Mouse (Mus musculus): ENCODE results near the gene Gm8257. TPM values are rescaled to one million over a fixed set of nuclear protein-coding genes. Genes with fewer than 3 reads are reported as not detected.

Gm8257 gene
- polyA plus RNA-seq (2012; rRNA removed): not detected in 2 replicates

DNA sequence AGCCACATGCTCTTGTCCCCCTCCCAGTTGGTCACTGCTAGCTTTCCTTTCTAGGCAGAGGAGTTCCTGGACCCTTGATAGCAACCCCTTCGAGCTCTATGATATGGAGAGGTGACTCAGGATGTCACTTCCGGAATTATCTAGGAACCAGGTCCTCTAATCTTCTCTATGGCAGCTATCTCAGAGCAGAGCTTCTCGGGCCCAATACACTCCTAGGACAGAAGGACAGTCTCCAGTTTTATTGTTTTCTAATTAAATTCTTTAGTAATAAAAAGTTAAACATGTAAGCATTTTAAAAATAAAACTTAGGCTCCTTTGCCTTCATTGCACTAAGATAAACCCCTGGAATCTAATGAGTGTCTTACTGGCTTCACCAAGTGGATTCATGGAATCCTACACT is at the start of gene Gm8257:
Gene Gm8257, minus strand, starts transcription at position 101 of the 400 bp plus-strand sequence.

DNA sequence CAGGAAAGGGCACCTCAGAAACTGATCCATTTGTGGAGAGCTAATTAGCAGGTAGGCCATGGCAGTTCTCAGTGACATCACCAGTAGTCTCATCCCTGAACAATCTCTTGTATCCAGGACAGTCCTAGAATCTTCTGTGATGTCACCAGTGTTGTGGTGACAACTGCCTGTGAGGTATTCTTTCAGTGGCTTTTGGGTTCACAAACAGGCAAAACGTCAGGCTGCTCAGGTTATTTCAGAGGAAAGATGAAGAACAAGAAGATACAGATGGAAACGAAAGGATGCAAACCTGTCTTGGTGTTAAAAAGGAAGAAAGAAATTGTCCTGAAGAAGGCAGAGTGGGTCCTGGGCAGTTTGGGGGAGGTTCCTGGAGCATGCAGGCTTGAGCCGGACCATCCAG is 44.0 kb upstream of the Gm8257 start, which contains the start of gene Gm8267:
Gene Gm8267, minus strand, starts transcription at position 101 of the 400 bp plus-strand sequence.

DNA sequence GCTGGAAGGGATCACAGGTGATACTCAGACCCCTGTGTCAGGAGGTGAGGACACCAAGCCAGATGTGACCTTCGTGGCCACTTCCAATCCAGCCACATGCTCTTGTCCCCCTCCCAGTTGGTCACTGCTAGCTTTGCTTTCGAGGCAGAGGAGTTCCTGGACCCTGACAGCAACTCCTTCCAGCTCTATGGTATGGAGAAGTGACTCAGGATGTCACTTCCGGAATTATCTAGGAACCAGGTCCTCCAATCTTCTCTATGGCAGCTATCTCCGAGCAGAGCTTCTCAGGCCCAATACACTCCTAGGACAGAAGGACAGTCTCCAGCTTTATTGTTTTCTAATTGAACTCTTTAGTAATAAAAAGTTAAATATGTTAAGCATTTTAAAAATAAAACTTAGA is 78.5 kb downstream of the Gm8257 start, which contains the start of gene Gm5624:
Gene Gm5624, minus strand, starts transcription at position 202 of the 400 bp plus-strand sequence.

Other genes starting within 250 kb of the Gm8257 start
- gene BC061237, start 214.0 kb downstream of the Gm8257 start, polyA plus RNA-seq (2012; rRNA removed): not detected in 2 replicates
- not detected in 2 replicates for gene Gm17093, start 188.2 kb downstream of the Gm8257 start, polyA plus RNA-seq (2012; rRNA removed)
- gene Gm8247, start 123.3 kb downstream of the Gm8257 start, polyA plus RNA-seq (2012; rRNA removed): not detected in 2 replicates
- gene Gm5624, start 78.5 kb downstream of the Gm8257 start, polyA plus RNA-seq (2012; rRNA removed): not detected in 2 replicates
- gene Gm8267, start 43.9 kb upstream of the Gm8257 start, polyA plus RNA-seq (2012; rRNA removed): not detected in 2 replicates
- 0.01 TPM in 1 of 2 replicates, not detected in the other for gene Ptgdr, start 152.9 kb upstream of the Gm8257 start, polyA plus RNA-seq (2012; rRNA removed)